ENCODE assay signal across 8 mouse cellular contexts in the genomic region with DNA sequence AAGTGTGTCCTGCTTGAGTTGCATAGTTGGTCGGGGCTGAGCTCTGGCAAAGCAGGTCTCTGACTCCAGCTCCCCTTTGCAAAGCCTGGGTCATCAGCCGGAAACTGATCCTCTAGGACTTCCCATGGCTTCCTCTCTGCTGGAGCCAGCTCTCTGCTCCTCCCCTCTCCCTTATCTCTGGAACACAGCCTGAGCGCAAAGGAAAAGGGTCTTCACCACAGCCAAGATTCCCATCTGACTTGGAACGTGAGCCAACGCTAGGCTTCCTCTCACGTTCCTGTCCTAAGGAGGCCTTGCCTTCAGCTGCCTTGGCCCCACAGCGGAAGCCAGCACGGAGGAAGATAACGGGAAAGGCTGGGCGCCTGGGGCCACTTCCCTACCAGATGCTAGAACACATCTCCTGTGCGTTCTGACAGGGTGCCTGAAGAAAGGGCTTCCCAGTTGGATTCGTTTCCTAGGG.
DNase-seq lines count a peak whose midpoint lies in the region; ATAC-seq and TF ChIP-seq lines count a peak whose summit lies in the region.

No protein-coding gene starts in this region.

- H3K4me3 ChIP-seq in stomach, embryonic 14.5 days (ENCODE audit: low read depth, low read length), result no peak overlapping the region
- H3K4me3 ChIP-seq in stomach, postnatal 0 days (ENCODE audit: low read depth, low read length), result no peak overlapping the region
- no peak overlapping the region for H3K4me3 ChIP-seq in heart, embryonic 16.5 days (ENCODE audit: low read length)
- H3K4me3 ChIP-seq in limb, embryonic 10.5 days, result no peak overlapping the region

- 0 out of 2 replicates have a peak overlapping the region, but pooled peaks have one; percentile 33 for H3K27ac ChIP-seq in stomach, embryonic 14.5 days (ENCODE audit: low read length)
- H3K27ac ChIP-seq in stomach, postnatal 0 days (replicated peaks), result no peak overlapping the region
- peak overlapping the region; percentile 89 for H3K27ac ChIP-seq in heart, embryonic 16.5 days (ENCODE audit: low read length)
- H3K27ac ChIP-seq in limb, embryonic 10.5 days, result peak overlapping the region; percentile 63

- H3K27me3 ChIP-seq in stomach, embryonic 14.5 days (ENCODE audit: control insufficient read depth, insufficient read depth, low read length), result no peaks in the 10 kb centered on the region
- H3K27me3 ChIP-seq in stomach, postnatal 0 days (ENCODE audit: control insufficient read depth, insufficient read depth, low read length), result no peaks in the 10 kb centered on the region
- no peaks in the 10 kb centered on the region for H3K27me3 ChIP-seq in heart, embryonic 16.5 days (ENCODE audit: control insufficient read depth, insufficient read depth, low read length)
- H3K27me3 ChIP-seq in limb, embryonic 10.5 days (ENCODE audit: low read depth, poor library complexity, severe bottlenecking), result no peaks in the 10 kb centered on the region

- TF ChIP-seq CTCF in stomach, postnatal 0 days (IDR thresholded peaks at IDR 0.05; ENCODE audit: low read depth), result no peak

- no peak for DNase-seq in stomach, postnatal 0 days (ENCODE audit: low spot score)
- no peak for DNase-seq in limb, embryonic 10.5 days (ENCODE audit: low spot score)
- no peak for DNase-seq in urinary bladder, adult 18-20 months (ENCODE audit: low spot score in 2 of 2)
- DNase-seq in left cerebral cortex, postnatal 14 days (ENCODE audit: low spot score in 2 of 2), result no peak

- no peak overlapping the region for H3K4me2 ChIP-seq in stomach, embryonic 14.5 days (replicated peaks; ENCODE audit: low read depth, low read length)
- no peak overlapping the region for H3K4me2 ChIP-seq in stomach, postnatal 0 days (replicated peaks; ENCODE audit: low read depth)
- H3K4me2 ChIP-seq in heart, embryonic 16.5 days (ENCODE audit: low read depth, low read length), result no peak overlapping the region

- H3K4me1 ChIP-seq in stomach, embryonic 14.5 days (ENCODE audit: control insufficient read depth, insufficient read depth, low read length), result no peaks in the 10 kb centered on the region; the same call in 1 of the 2 replicates
- no peaks in the 10 kb centered on the region for H3K4me1 ChIP-seq in stomach, postnatal 0 days (replicated peaks; ENCODE audit: control insufficient read depth, insufficient read depth)
- H3K4me1 ChIP-seq in heart, embryonic 16.5 days (ENCODE audit: control insufficient read depth, insufficient read depth, low read length), result peaks cover 33% of the 10 kb centered on the region
- peaks cover 26% of the 10 kb centered on the region for H3K4me1 ChIP-seq in limb, embryonic 10.5 days

- peak; percentile 51; the same call in 1 of the 2 replicates for ATAC-seq in stomach, embryonic 14.5 days (ENCODE audit: insufficient number of reproducible peaks, insufficient read depth, low FRiP score, low read depth)
- no peak for ATAC-seq in stomach, postnatal 0 days (ENCODE audit: low FRiP score, low TSS enrichment)
- ATAC-seq in heart, embryonic 16.5 days (replicated peaks; ENCODE audit: extremely low read depth, insufficient read depth, low FRiP score), result peak; percentile 79
- peak; percentile 69 for ATAC-seq in megakaryocyte-erythroid progenitor cell, adult 5-6 weeks (replicated peaks; ENCODE audit: low FRiP score, low TSS enrichment, poor library complexity, severe bottlenecking)
- ATAC-seq in monocyte, adult 5-6 weeks (replicated peaks; ENCODE audit: insufficient number of reproducible peaks, low FRiP score, low TSS enrichment, poor library complexity, severe bottlenecking), result no peak

- no peaks in the 10 kb centered on the region for H3K36me3 ChIP-seq in stomach, embryonic 14.5 days (ENCODE audit: control insufficient read depth, insufficient read depth, low read length)
- no peaks in the 10 kb centered on the region for H3K36me3 ChIP-seq in stomach, postnatal 0 days (ENCODE audit: control insufficient read depth, insufficient read depth, low read length)
- H3K36me3 ChIP-seq in heart, embryonic 16.5 days (ENCODE audit: control insufficient read depth, insufficient read depth), result no peaks in the 10 kb centered on the region
- H3K36me3 ChIP-seq in limb, embryonic 10.5 days, result no peaks in the 10 kb centered on the region

- intact Hi-C loops in left cerebral cortex, postnatal 14 days (cut with DNase I), result no loop called here

- no peak for TF ChIP-seq EP300 in stomach, postnatal 0 days (optimal IDR thresholded peaks at IDR 0.05)

- no peaks in the 10 kb centered on the region for H3K9me3 ChIP-seq in stomach, embryonic 14.5 days (ENCODE audit: control insufficient read depth, low read depth, low read length)
- H3K9me3 ChIP-seq in stomach, postnatal 0 days (ENCODE audit: control insufficient read depth, low read length), result no peaks in the 10 kb centered on the region
- no peaks in the 10 kb centered on the region for H3K9me3 ChIP-seq in heart, embryonic 16.5 days (replicated peaks; ENCODE audit: control insufficient read depth, low read length)
- H3K9me3 ChIP-seq in limb, embryonic 10.5 days (replicated peaks), result no peaks in the 10 kb centered on the region

- H3K9ac ChIP-seq in stomach, embryonic 14.5 days (replicated peaks; ENCODE audit: low read depth, low read length), result no peak overlapping the region
- no peak overlapping the region for H3K9ac ChIP-seq in stomach, postnatal 0 days (ENCODE audit: low read length)
- H3K9ac ChIP-seq in heart, embryonic 16.5 days (ENCODE audit: low read length), result no peak overlapping the region

- 74% methylated on average over 12 of the region's 12 CpGs for WGBS in stomach, embryonic 14.5 days
- 67% methylated on average over 12 of the region's 12 CpGs for WGBS in stomach, postnatal 0 days
- 20% methylated on average over 12 of the region's 12 CpGs for WGBS in heart, embryonic 16.5 days
- 81% methylated on average over 12 of the region's 12 CpGs for WGBS in limb, embryonic 10.5 days

Comparison
In these comparisons a context has a peak if more than half of its experiments do, and no peak if none do; other contexts are left out.
1. ATAC-seq: peak in stomach, embryonic 14.5 days (single experiment), heart, embryonic 16.5 days (single experiment) and megakaryocyte-erythroid progenitor cell, adult 5-6 weeks (single experiment); none in stomach, postnatal 0 days (single experiment) and monocyte, adult 5-6 weeks (single experiment).